Mouse (Mus musculus) right cerebral cortex, postnatal 14 days (tissue): Measurements from ENCODE around the gene Ak3.

Source experiments
- DNase-seq: peaks from one replicate; pipeline ENCODE4 v3.0.0; 2022

The Ak3 gene

DNA sequence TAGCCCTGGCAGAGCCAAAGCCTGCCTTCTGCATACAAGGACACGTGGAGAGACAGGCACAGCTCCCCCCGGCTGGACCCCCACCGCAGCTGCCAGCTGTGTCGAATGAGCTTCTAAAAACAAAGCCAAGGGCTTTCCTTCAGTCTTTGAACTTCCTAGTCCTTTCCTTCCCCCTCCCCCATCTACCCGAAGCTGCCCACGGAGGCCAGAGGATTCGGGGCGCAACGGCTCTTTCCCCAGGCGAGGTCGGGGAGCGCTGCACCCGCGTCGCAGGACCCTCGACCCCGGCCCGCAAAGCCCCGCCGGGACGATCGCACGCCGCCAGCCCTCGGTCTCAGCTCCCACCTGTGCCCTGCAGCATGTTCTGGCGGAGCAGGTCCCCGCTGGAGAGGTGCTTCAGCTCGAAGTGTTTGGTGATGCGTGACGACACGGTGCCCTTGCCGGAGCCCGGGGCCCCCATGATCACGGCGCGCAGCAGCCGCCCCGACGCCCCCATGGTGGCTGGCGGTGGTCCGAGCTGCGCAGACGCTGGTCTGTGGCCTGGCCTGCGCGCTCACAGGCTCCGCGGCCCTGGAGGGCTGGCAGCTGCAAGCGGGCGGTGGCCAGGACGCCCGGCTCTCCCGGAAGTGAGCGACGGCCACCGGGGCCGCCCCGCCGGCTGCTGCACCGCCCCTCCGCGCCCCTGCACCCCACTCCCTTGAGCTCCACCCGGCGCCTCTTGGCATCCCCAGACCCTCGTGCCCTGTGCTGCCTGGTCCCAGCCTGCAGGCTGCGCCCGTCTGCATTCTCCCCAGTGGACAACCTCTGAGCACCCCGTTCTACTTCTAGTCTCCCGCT lies at the start of gene Ak3:
Ak3 (minus strand) TSS at position 628 of the 837 bp plus-strand sequence.
- DNase-seq = peak; percentile 72

DNA sequence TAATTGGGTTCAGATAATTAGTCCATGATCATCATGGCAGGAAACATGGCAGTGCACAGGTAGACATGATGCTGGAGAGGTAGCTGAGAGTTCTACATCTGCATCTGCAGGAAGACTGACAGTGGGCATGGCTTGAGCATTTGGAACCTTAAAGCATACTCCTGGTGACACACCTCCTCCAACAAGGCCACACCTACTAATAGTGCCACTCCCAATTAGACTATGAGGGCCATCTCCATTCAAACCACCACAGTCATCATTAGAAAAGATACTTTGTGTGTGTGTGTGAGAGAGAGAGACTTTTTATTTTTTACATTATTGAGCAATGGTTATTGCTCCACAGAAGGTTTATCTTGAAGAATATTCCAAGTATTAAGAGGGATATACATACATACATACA lies 44.4 kb upstream of the Ak3 start:
- DNase-seq = no peak

DNA sequence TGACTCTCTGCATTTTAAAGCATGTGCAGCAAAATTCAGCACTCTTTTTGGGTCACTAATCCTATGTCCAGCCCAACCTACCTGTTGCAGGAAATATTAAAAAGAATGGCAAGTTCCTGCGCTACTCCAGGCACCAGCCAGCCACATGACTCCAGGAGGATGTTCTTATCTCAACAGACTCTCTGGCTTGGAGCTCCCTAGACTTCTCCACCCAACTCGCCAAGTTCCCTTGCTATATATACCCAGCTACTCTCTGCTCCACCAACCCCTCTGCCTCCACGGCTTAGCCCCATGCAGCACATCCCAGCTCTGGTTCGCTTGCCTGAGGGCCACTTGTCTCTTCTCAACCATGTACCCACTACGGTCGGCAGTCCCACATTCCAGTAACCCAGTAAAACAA lies 40.9 kb upstream of the Ak3 start:
- DNase-seq = no peak

DNA sequence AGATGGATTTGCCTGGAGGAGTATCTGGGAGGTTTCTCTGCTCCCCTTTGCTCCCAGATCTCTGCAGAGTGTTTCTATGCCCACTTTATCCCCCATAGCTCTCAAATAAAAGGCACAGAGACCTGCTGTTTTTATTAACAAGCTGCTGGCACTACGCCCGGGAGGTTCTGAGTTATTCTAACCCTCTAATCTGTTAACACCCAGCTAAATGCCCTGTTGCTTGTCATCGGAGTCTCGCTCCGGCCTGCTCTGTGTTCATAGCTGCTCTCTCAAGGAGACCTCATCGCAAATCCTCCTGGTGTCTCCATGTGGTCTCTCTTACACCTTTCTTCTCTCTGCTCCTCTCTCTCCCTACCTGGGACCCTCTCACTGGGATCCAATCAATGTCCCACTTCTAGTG lies 27.0 kb upstream of the Ak3 start:
- peak; percentile 24 for DNase-seq

DNA sequence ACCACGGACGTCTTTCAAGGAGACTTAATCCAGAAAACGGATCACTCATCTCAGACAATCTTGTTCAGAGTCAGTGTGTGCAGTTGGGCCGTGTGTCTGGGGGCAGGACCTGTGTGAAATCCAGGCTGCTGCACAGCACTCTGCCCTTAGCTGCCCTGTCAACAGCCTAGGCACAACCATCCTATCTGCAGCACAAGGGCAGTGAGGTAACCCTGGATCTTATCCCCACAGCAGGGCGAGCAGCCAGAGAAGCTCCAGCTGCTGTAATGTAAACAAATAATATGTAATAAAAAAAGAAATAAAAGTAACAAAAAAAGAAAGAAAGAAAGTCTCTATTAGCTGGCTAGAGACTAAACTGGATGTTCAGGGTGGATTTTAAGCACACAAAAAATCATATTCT lies 21.4 kb upstream of the Ak3 start:
- no peak for DNase-seq

DNA sequence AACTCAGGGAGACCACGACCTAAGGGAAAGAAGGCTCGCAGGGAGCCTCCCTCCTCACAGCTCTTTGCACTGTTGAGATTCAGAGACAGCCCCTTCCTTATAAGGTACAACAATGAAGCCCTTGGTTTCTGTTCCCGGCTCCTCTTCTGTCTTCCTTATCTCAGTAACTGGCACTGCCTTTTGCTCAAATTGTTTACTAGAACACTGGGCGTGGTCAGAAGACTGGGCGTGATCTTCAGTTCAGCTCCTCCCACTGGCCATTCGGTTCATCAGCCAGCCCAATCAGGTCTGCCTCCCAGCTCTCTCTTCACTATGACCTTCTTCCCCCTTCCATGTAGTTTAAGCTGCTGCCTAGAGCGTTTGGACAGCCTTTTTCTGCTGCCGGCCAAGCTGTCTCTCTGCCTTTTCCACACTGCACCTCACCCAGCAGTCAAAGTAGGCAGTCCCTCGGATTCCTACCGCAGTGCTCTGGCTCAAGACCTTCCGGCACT lies 19.3 kb upstream of the Ak3 start:
- no peak for DNase-seq

DNA sequence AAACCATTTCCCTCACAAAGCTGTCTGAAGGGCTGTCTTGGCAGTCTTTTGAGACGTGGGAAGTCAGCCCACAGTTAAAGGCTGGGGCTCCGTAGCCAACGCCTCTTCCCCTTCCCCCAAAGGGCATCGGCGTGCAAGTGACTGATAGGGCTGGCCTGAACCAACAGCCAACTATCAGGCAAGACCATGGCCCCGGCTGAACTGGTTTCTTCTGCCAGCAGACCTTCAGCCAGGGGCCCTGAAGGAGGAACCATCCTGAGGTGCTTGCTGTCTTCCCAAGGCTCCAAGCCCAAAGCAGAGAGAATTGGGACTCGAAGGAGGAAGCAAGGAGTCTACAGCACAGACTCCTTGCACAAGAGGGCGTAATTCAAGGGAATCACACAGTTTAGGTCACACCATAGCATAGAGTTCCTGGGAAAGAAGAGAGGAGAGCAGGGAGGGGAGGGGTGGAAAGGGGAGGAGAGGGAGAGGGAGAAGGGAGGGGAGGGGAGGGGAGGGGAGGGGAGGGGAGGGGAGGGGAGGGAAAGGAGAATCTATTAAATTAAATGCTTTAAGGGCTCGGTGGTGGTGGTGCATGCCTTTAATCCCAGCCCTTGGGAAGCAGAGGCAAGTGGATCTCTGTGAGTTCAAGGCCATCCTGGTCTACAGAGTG lies 16.8 kb upstream of the Ak3 start:
- no peak for DNase-seq

DNA sequence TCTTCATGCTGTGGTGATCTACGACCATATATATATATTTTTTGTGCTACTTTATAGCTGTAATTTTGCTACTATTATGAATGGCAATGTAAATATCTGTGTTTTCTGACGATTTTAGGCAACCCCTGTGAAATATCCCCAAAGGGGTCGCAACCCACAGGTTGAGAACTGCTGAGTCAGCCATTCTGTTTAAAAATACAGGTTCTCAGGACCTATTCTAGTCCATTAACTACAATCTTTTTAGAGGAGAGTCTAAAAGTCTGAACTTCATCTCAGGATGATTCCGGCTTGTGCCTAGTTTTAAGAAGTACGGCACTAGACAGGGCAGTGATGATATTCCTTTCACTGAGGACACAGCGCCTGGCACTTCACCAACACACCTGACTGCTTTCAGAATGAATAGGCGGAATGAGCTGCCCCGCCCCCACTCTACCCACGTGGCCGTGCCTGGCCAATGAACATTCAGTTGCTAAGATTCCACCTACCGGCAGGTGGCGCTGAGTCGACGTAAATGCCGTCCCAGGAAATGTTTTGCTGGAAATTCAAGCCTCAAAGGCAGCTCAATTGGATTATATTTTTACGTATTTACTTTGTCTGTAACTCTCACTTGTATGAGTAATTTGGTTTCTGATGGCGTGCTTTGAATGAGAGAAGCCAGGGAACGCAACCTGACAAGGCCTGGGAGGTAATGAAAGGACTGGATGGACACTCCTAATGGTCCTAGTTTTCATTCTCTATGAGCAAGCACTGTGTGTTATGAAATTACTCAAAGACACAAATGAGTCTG lies 16.0 kb upstream of the Ak3 start:
- peak; percentile 96 for DNase-seq

DNA sequence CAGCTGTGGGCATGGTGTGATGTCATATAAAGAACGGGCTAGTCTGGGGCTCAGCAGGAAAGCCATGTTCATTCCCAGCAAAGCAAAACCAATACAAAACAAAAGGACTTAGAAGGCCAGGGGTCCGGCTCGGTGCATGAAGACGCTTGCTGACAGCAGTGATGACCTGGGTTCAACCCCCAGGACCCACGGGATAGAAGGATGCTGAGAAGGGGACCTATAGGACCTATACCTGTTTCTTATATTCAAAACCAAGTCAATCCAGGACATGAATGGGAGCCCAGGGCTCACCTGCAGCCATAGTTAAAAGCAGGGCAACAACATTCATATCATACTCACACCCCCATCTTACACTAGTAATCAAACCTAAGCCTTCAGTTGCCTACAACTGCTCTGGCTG lies 15.2 kb upstream of the Ak3 start:
- no peak for DNase-seq

DNA sequence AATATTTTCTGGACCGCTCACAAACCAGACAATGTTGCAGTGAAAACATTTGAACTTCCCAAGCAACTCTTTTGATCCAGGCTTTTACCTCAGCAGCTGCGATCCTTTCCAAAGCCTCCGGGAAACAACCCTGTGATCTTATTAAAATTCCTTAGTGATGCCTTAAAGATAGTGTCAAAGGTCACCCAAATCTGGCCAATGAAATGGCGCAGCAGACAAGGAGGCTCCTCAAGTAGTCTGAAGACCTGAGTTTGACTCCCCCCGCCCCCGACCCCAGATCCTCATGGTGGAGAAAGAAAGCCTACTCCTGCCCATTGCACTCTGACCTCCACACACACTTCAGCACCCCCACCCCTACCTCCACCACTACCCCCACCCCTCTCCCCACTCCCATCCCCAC lies 12.5 kb upstream of the Ak3 start:
- DNase-seq = no peak

DNA sequence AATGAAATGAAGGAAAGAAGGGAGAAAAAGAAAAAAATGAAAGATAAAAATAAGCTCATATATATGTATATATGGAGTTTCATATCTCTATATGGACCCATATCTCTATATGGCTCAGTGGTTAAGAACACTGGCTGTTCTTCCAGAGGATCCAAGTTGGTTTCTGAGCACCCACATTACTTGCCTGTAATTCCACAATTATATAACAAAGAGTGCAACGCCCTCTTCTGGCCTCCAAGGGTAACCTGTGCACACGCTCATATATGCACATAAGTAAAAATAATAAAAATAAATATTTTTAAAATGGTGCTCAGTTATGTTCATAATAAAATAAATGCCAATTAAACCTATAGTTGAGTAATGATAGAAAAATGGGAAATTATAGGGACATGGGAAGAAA lies 11.9 kb upstream of the Ak3 start:
- DNase-seq = no peak

DNA sequence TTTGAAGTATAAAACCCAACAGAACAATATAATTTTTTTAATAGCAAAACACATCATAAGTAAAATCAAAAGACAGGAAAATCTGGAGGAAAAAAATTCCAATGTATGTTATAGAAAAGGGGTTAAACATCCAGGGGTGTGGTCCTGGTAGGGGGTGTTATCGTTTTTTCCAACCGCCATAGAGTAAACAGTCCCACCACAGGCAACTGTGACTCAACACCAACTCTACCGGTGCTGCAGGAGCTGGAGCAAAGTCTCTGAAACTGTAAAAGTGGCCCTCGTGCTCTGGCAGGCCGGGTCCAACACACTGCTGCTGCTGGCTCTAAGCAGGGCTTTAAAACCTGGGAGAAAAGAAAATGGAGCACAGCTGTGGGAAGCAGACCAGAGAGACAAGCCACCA lies 11.0 kb upstream of the Ak3 start:
- DNase-seq = no peak

DNA sequence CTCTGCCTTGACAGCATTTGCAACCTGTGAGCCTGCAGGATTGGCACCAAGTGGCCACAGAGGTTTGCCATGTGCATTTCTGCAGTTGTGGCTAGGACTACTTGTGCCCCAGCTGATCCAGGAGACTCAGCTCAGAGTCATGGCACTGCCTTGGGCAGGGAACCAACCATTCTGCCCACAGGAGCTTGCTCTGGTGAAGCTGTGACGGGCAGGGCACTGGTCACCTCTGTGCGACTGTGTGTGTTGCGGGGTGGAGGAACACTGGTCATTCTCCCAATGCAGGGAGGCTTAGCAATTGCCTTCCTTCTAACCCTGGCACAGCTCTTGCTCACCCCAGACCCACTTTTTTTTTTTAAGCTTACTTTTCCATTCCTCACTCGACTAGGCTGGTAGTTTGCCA lies 7.7 kb upstream of the Ak3 start:
- DNase-seq = no peak

DNA sequence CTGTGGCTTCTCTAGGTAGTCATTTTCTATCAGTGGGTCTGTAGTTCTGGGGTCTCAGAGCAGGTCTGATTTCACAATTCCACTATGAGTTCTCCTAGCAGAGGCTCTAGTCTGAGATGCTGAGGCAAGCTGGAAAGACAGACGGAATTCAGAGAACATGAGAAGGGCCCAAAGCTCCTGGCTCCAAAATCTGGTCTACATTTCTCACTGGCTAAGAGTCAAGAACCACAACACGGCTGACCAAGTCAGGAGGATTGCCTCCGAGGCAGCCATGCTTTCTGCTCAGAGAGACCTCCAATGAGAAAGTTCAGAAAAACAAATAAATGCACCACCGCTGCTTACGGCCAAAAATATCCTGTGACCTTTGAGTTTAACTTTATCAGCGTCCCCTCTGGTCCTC lies 6.8 kb upstream of the Ak3 start:
- no peak for DNase-seq

DNA sequence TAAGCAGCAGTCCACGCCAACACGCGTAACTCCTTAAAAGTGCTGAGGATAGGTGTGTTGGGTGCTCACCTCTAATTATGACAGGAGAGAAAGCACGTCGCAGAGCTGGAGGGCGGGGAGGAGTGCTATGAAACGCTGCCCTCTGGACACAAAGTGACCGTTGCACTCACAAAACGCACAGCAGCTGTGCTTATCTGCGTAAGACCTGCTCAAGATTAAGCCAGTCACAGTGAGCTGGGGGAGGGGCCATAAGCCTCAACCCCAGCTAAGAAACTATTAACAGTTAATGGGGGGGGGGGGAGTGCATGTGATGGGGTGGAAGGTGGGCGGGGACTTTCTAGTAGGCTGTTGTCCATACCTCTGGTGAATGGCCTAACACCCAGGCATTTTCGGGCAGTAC lies 5.0 kb upstream of the Ak3 start:
- no peak for DNase-seq

DNA sequence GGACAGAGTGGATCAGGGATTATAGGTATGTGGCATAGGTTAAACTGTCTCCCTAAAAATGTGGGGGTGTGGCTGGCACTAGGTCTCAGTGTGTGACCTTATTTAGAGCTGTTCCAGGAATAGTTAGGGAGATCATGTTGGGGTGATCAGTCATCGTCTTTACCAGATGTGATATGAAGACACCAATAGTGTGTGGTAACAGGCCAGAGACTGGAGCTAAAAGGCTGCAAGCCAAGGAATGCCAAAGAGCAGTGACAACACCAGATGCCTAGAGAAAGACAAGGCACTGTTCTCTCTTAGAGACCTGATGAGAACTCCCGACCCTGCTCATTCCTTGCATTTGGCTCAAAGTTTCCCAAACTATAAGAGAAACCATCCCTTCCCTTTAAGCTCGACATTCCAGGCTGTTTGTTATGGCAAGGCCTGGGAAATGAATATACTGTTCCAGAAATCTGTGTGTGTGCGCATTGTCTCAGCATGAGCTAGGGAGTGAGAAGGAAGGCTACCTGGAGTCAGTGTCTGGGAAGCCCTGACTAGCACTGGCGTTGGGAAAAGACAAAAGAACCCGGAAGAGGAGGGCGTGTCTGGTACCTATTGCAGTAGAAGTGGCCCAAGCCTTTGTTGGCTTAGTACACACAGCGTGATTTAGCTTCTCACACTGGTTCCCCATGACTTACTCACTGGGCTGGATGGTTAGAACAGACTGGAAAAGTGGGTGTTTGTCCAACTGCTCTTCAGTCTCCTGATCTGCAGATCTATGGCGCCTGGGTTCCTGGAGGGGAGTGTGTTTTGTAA lies 2.6 kb upstream of the Ak3 start:
- DNase-seq = no peak

DNA sequence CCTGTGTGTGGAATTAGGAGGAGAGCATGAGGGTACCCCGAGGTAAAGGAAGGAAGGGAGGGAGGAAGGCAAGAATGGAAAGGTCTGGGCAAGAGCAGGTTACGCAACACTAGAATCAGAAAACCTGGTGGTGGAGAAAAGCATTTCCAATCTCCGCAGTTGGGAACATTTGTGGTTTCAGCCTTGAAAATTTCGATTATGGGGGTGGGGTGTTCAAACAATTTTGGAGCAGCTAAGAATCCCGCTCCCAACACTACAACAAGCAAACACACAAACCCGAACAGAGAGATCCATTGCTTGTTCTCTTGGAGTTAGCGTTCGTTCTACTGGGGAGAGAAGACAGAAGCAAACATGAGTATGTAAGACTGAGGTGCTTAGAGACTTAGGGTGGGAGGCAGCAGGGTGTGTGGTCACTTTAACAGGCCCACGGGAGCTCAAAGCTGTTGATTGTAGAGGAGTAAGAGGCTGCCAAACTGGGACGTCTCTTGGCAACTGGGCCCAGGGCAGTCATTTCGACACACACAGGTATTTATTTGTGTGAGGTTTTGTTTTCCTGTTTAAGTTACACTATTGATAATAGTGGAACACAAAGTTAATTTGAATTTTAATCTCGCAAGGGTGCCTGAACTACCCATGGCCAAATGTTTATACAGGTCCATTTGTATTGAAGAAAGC lies 1.8 kb upstream of the Ak3 start:
- DNase-seq = no peak

DNA sequence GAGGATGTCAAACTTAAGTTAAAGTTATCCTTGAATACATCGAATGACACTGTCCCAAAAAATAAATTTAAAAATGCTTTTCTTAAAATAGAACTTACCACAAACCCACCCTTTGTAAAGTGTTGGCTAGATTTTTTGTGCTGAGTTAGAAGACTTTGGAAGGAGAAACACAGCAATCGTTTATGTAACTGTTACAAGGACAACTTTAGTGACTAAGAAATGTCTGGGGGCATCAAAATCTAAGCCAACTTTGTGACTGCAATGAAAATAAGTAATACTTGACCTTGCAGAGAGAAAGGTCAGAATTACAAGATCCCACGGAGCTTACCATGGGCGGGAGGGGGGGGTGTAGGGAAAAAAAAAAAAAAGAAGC lies 814 bp downstream of the Ak3 start:
- DNase-seq = no peak

DNA sequence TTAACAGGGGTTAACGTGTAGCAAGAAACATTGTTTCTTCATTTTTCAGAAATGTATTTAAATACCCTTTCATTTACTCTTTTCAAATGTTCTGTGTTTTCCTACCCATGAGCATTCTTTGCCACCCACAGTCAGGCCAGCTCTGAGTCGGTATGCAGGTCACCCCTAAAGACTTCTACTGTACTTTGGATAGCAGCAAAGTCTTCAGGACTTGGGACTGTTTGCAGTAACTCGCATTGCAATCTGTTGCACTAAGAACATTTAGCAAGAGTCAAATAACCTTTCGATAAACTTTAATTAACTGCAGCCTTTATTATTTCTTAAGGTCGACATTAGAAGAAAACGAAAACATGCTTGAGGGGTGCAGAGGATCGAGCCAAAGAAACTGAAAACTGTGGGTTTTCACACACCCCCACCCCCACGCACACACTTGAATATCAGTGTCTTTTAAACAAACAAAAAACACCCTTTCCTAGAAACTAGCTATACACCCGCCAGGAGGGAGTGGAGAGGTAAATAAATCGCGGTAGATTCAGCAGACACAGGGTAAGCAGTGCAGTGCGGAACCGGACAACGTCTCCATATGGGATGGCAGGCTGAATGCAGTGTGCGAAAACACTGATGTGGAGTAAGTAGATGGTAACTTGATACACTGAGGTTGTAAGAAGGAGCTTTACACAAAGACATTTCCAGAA lies 1.7 kb downstream of the Ak3 start:
- DNase-seq = no peak

DNA sequence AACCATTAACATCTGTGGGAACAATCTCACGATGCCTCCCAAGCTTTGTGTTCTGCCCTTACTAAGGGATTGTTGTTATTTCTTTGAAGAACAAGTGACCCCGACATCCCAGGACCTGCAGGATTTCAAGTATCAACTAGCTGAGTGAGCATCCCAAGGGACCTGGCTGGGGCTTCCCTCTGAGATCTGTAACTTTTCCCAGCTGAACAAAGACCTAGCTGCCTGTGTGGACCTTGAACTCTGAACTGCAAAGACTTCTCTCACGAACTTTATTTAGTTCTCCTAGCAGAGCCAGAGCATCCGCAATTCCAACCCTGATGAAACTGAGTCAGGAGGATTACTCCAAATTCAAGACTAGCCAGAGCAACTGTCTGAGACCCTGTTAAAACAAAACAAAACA lies 2.4 kb downstream of the Ak3 start:
- DNase-seq = no peak

DNA sequence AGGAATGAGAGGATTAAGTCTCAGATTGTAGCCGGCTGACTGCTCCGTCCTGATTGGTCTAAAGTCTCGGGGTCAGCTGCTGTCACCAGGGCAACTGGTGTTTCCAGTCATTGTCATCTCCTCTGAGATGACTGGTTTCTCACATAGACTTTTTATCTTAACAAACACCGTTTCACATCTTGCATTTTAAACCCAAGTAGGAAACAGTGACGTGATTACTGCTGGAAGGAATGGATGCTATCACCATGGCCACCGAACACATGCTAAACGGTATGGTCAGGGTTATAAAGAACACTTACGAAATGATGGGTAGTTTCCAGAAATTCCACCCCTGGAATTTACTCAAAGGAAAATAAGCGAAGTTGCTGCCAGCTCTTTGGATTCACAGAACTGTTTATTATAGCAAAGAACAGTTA lies 3.4 kb downstream of the Ak3 start:
- no peak for DNase-seq

DNA sequence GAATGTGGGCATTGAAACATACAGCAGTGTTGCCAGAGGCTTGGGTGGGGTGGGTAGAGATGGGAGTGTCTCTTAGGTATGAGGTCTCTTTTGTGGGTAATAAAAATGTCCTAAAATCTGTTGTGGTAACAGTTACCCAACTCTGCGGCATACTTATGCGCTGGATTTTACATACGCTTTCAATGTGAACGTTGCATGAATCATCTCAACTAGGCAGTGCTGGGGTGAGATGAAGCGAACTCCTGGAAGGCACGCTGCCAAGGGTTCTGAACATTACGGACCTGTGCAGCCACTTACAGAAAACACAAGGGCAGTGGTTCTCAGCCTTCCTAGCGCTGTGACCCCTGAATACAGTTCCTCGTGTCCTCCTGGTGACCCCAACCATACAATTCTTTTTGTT lies 5.1 kb downstream of the Ak3 start:
- DNase-seq = no peak
